Mouse (Mus musculus): ENCODE results near the gene Mis18a.

DNA sequence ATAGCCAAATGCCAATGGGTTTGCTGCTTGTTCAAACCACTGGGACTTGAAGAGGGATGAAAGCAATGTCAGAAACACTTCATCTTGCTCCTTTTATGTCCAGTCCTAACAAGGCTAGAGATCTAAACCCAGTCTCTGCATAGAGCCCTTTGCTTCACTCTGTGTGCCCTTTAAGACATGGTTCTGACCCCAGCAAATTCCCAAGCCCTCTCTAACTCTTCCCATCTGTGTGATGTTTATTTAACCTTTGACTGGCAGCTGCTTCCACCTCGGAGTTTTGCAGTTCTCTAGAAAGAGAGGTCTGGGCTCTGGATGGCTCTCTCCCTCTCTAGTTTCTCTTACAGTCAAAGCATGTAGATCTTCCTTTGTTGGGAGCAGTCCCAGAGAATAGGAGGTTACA, 23.6 kb downstream of the Mis18a start:
- TF ChIP-seq CTCF (IDR thresholded peaks at IDR 0.05; ENCODE audit: extremely low read depth, insufficient read length, insufficient replicate concordance, low read depth, low read length) (no peak), POLR2A (IDR thresholded peaks at IDR 0.05; ENCODE audit: low read depth, low read length) (no peak)

All from small intestine, adult 2 months (tissue).